Comparison of ENCODE assay signal across 22 mouse cellular contexts in the genomic region with DNA sequence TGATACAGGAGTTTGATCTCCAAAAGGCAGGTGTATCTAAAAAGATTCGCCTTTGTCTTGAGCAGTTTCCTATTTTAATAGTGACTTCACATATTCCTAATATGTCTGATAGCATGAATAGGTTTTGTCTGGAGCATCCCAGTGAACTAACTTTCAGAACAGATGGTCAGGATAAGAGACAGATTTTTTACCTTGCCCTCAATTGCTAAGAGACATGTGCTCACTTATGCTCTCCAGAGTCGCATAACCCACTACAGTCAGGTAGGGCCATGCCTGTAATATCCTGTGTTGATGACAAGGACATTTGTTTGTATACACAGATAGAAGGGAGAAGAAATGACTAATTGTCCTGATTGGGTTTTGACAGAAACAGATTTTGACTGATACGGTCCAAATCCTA. TPM values are rescaled to one million over a fixed set of nuclear protein-coding genes. Genes with fewer than 3 reads are reported as not detected.
DNase-seq lines count a peak whose midpoint lies in the region; ATAC-seq lines count a peak whose summit lies in the region.
"Had no signal": no experiment of that assay in that cellular context is flagged by ENCODE, and none has a peak within 500 bp of the region (broad histone marks: within the 10 kb centered on the region; RNA-seq: fewer than 3 reads in every experiment).

No protein-coding gene starts in this region.

- DNase-seq in cerebellum, adult 9-11 months: no peak
- peak; percentile 61 for DNase-seq in cerebellum, adult 9-10 months
- DNase-seq in cerebellum, adult 18-20 months: no peak
- peak; percentile 77 for DNase-seq in brain, adult 2 months (ENCODE audit: low read depth, low spot score)
- DNase-seq: adrenal gland, adult 2 months; adrenal gland, adult 8-10 months; adrenal gland, postnatal 10 days; adrenal gland, postnatal 14 days; adrenal gland, postnatal 25 days; adrenal gland, postnatal 36 days; B cell, adult 2 months; cerebellum, adult 11 months; cerebellum, adult 11-12 months; cerebellum, adult 8-10 months; cerebellum, postnatal 10 days had no signal

- peak; percentile 76 for ATAC-seq in cerebellum, adult (ENCODE audit: insufficient number of reproducible peaks, low FRiP score, low TSS enrichment)
- no peak for ATAC-seq in megakaryocyte, adult 5-6 weeks (ENCODE audit: poor library complexity, severe bottlenecking)
- ATAC-seq: activated CD4-positive, CD25-positive, alpha-beta regulatory T cell, adult 4 months; CD4-positive, CD25-positive, alpha-beta regulatory T cell, adult 4 months; Patski had no signal

RNA-seq across cellular contexts. Expression of a gene that starts 25.9 kb away (rescaled TPM):
- total RNA-seq in megakaryocyte, adult 5-6 weeks (2015): not detected in 2 replicates
- total RNA-seq in megakaryocyte, adult 5-6 weeks (2017): not detected in 2 replicates
- total RNA-seq: CH12.LX, MEL had no signal

Comparison
In these comparisons a context has a peak if more than half of its experiments do, and no peak if none do; other contexts are left out.
1. DNase-seq: peak in cerebellum, adult 9-10 months (single experiment) and brain, adult 2 months (single experiment); none in cerebellum, adult 9-11 months (single experiment) and cerebellum, adult 18-20 months (0 of 2).